Mouse (Mus musculus) WW6 (cell line): Measurements from ENCODE around the gene Atp2b4.
"Not testable (repeated sequence)": the region's sequence is repeated elsewhere in the genome, so short reads cannot be mapped to it uniquely, and the experiment has no call there.

Experiments
- DNase-seq: peaks from one replicate; pipeline ENCODE4 v3.0.0-alpha.2; 2013; ENCODE audit warnings: low read depth, low spot score

The Atp2b4 gene

GRCm38 (mm10) chr1:133745078-133745495, 55.8 kb downstream of the Atp2b4 start:
- no peak for DNase-seq

GRCm38 (mm10) chr1:133744609-133745008, 56.2 kb downstream of the Atp2b4 start:
- DNase-seq, result no peak

GRCm38 (mm10) chr1:133742517-133742916, 58.3 kb downstream of the Atp2b4 start:
- no peak for DNase-seq

DNA sequence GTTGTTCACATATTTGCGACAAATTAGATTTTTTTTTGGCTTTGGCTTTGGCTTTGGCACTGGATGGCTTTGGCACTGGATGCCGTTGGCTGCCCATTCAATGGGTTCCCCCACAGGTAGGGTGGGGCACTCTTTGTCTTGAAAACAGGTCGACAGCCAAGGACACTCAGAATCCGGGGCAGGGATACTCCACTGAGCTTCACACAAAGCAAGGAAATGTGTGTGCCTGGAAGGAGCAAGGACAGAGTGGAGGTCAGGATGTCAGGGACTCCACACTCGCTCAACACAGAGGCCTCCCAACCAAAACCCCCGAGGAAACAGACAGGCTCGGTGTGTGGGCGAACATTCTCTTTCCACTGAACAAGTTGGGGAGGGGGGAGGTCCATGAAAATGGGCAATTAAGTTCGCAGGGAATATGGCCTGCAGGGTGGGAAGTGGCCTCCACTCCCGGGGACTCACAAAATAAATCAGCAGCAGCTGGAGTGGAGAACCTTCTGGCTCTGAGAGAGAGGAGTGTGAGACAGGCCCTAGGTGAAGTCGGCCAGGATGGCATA, 58.9 kb downstream of the Atp2b4 start:
- no peak for DNase-seq

DNA sequence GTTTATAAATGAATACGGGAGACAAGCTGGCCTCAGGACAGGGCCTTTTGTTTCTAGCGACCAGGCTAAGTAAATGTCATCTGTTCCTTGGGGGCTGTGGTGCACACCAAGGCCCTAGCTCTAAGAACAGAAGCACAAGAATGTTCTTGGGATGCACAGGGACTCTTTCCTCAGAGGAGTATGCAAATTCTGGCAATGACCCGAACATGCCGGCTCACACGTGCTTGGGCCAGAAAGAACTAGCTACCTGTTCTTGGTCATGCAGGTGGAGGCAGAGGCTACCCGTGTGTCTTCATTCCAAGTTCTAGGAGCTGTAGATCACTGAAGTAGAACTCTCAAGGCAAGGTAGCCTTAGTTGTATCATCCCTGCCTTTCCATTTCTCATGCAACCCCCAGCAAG, 59.7 kb downstream of the Atp2b4 start:
- no peak for DNase-seq

GRCm38 (mm10) chr1:133736664-133737063, 64.2 kb downstream of the Atp2b4 start:
- DNase-seq, result no peak

DNA sequence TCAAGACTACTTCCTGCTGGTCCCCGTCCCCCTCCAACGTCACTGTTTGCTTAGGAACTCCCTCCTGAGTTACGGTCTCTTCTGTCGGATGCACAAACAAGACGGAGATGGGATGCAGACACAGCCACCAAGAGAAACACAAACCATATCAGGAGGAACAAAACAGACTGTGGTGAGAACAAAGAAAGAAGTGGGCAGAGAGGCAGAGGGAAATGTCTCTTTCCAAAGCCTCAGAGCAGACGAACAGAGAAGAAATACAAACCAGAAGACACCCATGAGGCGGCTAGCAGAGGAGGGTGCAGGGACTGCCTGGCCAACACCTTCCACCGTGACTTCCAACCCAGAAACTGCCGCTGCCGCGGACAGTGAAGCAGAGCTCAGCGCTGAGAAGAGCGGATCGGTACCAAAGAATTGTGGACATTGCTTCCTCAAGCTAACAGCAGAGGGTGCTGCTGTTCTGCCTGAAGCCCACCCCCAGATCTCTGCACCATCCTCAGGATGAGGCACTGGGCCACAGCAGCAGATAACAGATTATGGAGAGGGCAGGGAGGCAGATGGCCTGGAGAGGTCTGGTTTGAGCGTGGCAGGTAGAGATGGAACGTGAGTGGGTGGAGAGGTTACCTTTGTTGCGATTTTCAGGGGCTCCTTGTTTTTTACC, 64.7 kb downstream of the Atp2b4 start:
- DNase-seq, result no peak

GRCm38 (mm10) chr1:133732814-133733213, 68.0 kb downstream of the Atp2b4 start:
- no peak for DNase-seq

- no peak for DNase-seq
Measured at GRCm38 (mm10) chr1:133728339-133728738, 72.5 kb downstream of the Atp2b4 start.

DNA sequence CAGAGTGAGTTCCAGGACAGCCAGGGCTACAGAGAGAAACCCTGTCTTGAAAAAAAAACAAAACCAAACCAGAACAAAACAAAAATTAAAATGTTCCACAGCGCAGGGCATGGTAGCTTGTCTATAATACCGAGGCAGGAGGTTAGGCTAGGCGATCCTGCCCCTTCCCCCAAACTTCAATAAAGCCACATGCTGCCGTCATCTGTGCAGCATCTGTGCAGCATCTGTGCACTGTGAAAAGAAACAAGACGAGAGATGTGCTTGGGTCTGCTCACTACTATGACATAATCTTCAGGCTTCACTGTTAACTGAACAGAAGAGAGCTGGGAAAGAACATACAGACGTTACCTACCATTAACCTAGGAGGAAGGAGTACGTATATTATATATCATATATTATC, 80.5 kb downstream of the Atp2b4 start:
- DNase-seq, result no peak

DNA sequence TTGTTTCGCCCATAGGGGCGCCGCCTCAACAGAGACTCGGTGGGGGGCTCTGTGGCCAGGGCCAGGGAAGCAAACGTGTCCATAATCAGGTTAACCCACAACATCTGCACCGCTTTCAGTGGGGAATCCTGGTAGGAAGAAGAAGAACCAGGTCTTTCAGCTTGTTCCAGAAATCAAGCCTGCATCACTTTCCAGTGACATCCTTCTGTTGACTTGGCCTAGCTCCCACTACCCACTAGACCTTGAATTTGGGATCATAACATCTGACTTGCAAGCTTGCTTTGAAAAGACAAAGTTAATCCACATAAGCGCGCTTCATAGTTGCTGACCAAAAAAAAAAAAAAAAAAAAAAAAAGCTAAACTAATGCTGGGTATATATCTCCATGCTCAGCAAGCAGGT, 82.1 kb downstream of the Atp2b4 start:
- no peak for DNase-seq

GRCm38 (mm10) chr1:133718296-133718695, 82.5 kb downstream of the Atp2b4 start:
- no peak for DNase-seq

DNA sequence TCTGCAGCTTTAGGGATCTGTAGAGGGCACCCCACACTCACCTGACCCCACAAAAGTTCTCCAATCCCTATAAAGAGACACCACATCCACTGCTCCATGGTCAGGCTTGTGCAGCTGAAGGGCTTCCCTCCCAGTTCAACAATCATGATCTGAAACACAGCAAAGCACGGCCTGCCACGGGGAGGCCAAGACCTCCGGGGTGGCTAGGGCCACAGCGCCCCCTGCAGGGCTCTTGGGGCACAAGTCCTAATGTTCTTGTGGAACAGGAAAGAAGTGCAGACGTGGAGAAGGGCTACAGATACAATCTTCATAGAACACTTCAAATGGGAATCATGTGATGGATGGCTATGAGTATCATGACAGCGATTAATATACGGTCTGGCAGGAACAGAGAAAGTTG, 84.4 kb downstream of the Atp2b4 start:
- peak; percentile 66 for DNase-seq

- no peak for DNase-seq
Measured at GRCm38 (mm10) chr1:133715191-133715590, 85.7 kb downstream of the Atp2b4 start.

DNA sequence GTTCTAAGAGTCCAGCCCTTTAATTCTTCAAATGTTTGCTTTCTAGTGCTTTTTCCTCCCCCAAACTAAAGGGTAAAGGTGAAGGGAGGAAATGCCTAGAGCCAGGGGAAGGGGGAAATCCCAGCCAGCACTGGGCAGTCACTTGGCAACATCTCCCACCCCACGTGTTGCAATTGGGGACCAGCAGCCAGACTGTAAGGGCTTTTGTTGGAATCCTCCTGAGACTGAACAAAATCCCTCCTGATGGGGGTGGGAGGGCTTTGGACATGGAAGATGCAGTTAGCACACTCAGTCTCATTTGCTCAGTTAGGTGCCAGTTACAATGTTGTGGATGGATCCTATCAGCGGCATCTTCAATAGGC, 87.9 kb downstream of the Atp2b4 start:
- no peak for DNase-seq

DNA sequence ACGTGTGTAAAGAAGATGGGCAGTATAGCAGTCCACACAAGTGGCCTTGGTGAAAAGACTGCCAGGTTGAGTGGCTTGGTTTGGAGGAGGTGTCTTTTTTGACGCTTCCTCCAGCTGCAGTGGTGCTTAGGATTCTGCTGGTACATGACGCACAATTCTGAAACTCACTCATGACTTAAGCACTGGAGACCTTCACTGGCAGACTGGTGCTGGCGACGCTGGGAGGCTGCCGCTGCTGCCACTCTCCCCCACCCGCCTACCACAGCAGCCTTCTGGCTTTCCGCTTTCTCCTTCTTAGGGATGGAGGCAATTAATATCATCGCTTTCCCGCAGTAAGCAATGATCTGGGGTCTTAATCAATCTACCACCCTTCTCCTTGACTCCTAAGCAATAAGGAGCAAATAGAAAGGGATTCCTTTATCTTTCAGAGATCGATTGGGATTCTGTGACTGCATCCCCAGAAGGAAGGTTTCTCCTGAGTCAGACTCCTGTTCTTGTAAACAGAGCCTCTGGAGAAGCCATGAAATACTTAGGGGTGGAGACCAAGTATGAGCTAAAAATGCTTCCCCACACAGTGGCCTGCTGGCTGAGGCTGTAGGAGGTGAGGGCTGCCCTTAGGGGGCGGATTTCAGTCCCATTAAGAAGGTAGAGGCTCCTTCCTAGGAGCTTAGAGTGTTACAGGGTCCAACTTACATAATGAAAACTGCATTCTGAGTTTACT, 88.4 kb downstream of the Atp2b4 start:
- no peak for DNase-seq

- DNase-seq, result no peak
Measured at GRCm38 (mm10) chr1:133711376-133711775, 89.5 kb downstream of the Atp2b4 start.

DNA sequence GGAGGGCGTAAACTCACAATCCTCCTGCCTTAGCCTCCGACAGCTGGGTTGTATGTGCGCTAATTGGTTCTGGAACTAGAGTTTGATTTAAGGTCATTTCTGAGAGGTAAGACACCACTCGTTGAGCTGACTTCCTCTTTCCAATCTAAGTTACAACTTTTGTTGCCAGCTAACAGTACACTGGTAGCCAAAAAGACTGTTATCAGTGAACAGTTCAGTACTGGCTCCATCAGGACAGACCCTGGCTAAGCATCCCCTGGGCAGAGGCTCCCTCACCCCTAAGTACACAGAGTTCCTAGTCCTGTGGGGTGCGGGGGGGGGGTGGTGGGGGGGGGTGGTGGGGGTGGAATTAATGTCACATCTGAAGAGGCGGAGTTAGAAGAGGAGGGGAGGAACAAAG, 89.9 kb downstream of the Atp2b4 start:
- no peak for DNase-seq

DNA sequence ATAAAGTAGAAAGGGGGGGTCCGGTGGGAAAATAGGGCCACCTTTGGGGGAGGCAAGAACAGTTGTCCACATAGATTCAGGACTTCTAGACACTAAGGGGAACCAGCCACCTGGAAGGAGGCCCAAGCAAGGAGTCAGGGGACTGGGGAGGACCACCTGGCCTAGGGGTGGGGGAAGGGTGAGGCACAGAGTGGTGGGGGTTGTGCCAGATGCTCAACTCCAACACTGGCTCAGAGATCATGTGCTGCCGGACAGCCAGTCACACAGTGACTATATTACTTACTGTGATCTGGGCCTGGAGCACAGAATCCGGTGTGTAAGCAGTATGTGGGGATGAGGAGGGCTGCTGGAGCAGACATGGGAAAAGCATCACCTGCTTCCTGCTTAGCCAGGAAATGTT, 91.5 kb downstream of the Atp2b4 start:
- no peak for DNase-seq

DNA sequence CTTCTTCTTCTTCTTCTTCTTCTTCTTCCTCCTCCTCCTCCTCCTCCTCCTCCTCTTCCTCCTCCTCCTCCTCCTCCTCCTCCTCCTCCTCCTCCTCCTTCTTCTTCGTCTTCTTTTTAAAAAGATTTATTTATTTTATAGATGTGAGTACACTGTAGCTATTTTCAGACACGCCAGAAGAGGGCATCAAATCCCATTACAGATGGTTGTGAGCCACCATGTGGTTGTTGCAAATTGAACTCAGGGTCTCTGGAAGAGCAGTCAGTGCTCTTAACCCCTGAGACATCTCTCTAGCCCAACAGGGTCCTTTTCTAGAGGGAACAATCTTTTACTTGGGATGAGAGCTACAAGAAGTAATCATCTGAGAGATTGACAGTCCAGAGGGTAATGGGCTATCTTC, 99.0 kb downstream of the Atp2b4 start:
- not testable (repeated sequence) for DNase-seq

- no peak for DNase-seq
Measured at GRCm38 (mm10) chr1:133697935-133698620, 102.8 kb downstream of the Atp2b4 start.

- DNase-seq, result no peak
Measured at GRCm38 (mm10) chr1:133695901-133696300, 104.9 kb downstream of the Atp2b4 start.

- DNase-seq, result no peak
Measured at GRCm38 (mm10) chr1:133694876-133695275, 106.0 kb downstream of the Atp2b4 start.
